In genomic region chr12:40257226-40257625, GRCm38 (mm10) we compare ENCODE assay signal across 8 mouse cellular contexts. TPM values are rescaled to one million over a fixed set of nuclear protein-coding genes. Genes with fewer than 3 reads are reported as not detected.
DNase-seq lines count a peak whose midpoint lies in the region; ATAC-seq lines count a peak whose summit lies in the region.
"Had no signal": no experiment of that assay in that cellular context is flagged by ENCODE, and none has a peak within 500 bp of the region (broad histone marks: within the 10 kb centered on the region; RNA-seq: fewer than 3 reads in every experiment).

No protein-coding gene starts in this region.

- DNase-seq in T-cell, adult 2 months (ENCODE audit: low spot score): peak; percentile 73
- DNase-seq in cerebellum, adult 9-11 months: peak; percentile 61
- peak; percentile 67 to 86 for DNase-seq in frontal cortex, postnatal 14 days (ENCODE audit: low spot score in 2 of 2)
- DNase-seq in intestine, embryonic 14.5 days (ENCODE audit: low spot score): peak; percentile 88
- peak; percentile 90 to 92 for DNase-seq in left cerebral cortex, postnatal 14 days (ENCODE audit: low spot score in 2 of 2)
- DNase-seq in skeletal muscle tissue, adult 2 months (ENCODE audit: low read depth, low spot score): peak; percentile 59

- H3K27ac ChIP-seq in intestine, embryonic 14.5 days (ENCODE audit: low read depth): no peak overlapping the region
- no peak overlapping the region for H3K27ac ChIP-seq in midbrain, embryonic 12.5 days (replicated peaks)
- H3K27ac ChIP-seq: stomach, embryonic 15.5 days had no signal

- H3K36me3 ChIP-seq in intestine, embryonic 14.5 days (ENCODE audit: control insufficient read depth, insufficient read depth, low read length): no peaks in the 10 kb centered on the region
- no peaks in the 10 kb centered on the region for H3K36me3 ChIP-seq in midbrain, embryonic 12.5 days
- H3K36me3 ChIP-seq: stomach, embryonic 15.5 days had no signal

- ATAC-seq in intestine, embryonic 14.5 days (replicated peaks; ENCODE audit: low FRiP score, low TSS enrichment, low read depth): no peak
- ATAC-seq in midbrain, embryonic 12.5 days (ENCODE audit: low FRiP score, low read depth): peak; percentile 85; the same call in 1 of the 2 replicates

- H3K9me3 ChIP-seq in intestine, embryonic 14.5 days (ENCODE audit: control insufficient read depth, low read length): no peaks in the 10 kb centered on the region
- H3K9me3 ChIP-seq in midbrain, embryonic 12.5 days: no peaks in the 10 kb centered on the region
- H3K9me3 ChIP-seq: stomach, embryonic 15.5 days had no signal

- H3K4me1 ChIP-seq in intestine, embryonic 14.5 days (replicated peaks; ENCODE audit: control insufficient read depth, insufficient read depth, low read length): no peaks in the 10 kb centered on the region
- no peaks in the 10 kb centered on the region for H3K4me1 ChIP-seq in midbrain, embryonic 12.5 days
- H3K4me1 ChIP-seq: stomach, embryonic 15.5 days had no signal

- H3K4me3 ChIP-seq in intestine, embryonic 14.5 days (ENCODE audit: low read depth, low read length): no peak overlapping the region
- H3K4me3 ChIP-seq in midbrain, embryonic 12.5 days: no peak overlapping the region
- H3K4me3 ChIP-seq: stomach, embryonic 15.5 days had no signal

- no peak overlapping the region for H3K9ac ChIP-seq in intestine, embryonic 14.5 days (ENCODE audit: low read length)
- no peak overlapping the region for H3K9ac ChIP-seq in midbrain, embryonic 12.5 days (replicated peaks)
- H3K9ac ChIP-seq: stomach, embryonic 15.5 days had no signal

- 2% methylated on average over 8 of the region's 8 CpGs for WGBS in intestine, embryonic 14.5 days
- WGBS in midbrain, embryonic 12.5 days: 2% methylated on average over 8 of the region's 8 CpGs

- H3K4me2 ChIP-seq in intestine, embryonic 14.5 days (ENCODE audit: low read length): no peak overlapping the region
- H3K4me2 ChIP-seq in midbrain, embryonic 12.5 days (replicated peaks): no peak overlapping the region
- H3K4me2 ChIP-seq: stomach, embryonic 15.5 days had no signal

- no peaks in the 10 kb centered on the region for H3K27me3 ChIP-seq in intestine, embryonic 14.5 days (replicated peaks; ENCODE audit: control insufficient read depth, insufficient read depth, low read length)
- no peaks in the 10 kb centered on the region for H3K27me3 ChIP-seq in midbrain, embryonic 12.5 days
- H3K27me3 ChIP-seq: stomach, embryonic 15.5 days had no signal

- intact Hi-C loops in left cerebral cortex, postnatal 14 days (cut with DNase I): loop anchor here (2.0 to 5.0 kb wide), 4 partner anchors 190 to 575 kb away; no protein-coding TSS in a partner anchor

RNA-seq across cellular contexts. Expression of gene Ifrd1, which starts 8.9 kb away (rescaled TPM):
- 101 and 103 TPM in 2 replicates for polyA plus RNA-seq in intestine, embryonic 14.5 days (2014; fragmentation: Nextera tagmentation; extraction: Ambion mirVana)
- total RNA-seq in left cerebral cortex, postnatal 14 days (2021): 10 to 100 TPM; 85.0 to 91.1 TPM
- 178 and 182 TPM in 2 replicates for polyA plus RNA-seq in midbrain, embryonic 12.5 days (2016; fragmentation: Nextera tagmentation; extraction: Ambion mirVana)

RNA-seq across cellular contexts. Expression of gene Lsmem1, which starts 57.9 kb away (rescaled TPM):
- polyA plus RNA-seq in intestine, embryonic 14.5 days (2014; fragmentation: Nextera tagmentation; extraction: Ambion mirVana): not detected in 2 replicates
- 1 to 10 TPM in 1 of 2 experiments, under 1 TPM in 1; 0.97 to 1.1 TPM for total RNA-seq in left cerebral cortex, postnatal 14 days (2021)
- polyA plus RNA-seq in midbrain, embryonic 12.5 days (2016; fragmentation: Nextera tagmentation; extraction: Ambion mirVana): not detected in 2 replicates
